Mouse (Mus musculus): ENCODE results near the gene Ttll7.

Ttll7 gene

GRCm38 (mm10) chr3:146851966-146852891, at the start of gene Ttll7:
Gene Ttll7, plus strand, starts transcription at chr3:146852367.
- peak; percentile 78 for DNase-seq (ENCODE audit: low spot score)

- no peak for DNase-seq (ENCODE audit: low spot score)
These were observed 39.9 kb upstream of the Ttll7 start for GRCm38 (mm10) chr3:146812041-146812878.

GRCm38 (mm10) chr3:146812901-146813393, 39.2 kb upstream of the Ttll7 start, which contains the start of gene Prkacb:
Gene Prkacb, minus strand, starts transcription at chr3:146812990.
- DNase-seq (ENCODE audit: low spot score): peak; percentile 87

GRCm38 (mm10) chr3:146813624-146814023, 38.5 kb upstream of the Ttll7 start:
- no peak for DNase-seq (ENCODE audit: low spot score)

GRCm38 (mm10) chr3:146820718-146821117, 31.4 kb upstream of the Ttll7 start:
- no peak for DNase-seq (ENCODE audit: low spot score)

- no peak for DNase-seq (ENCODE audit: low spot score)
These were observed 9.4 kb upstream of the Ttll7 start for GRCm38 (mm10) chr3:146842766-146843165.

- no peak for DNase-seq (ENCODE audit: low spot score)
These were observed 8.7 kb upstream of the Ttll7 start for GRCm38 (mm10) chr3:146843470-146843869.

- DNase-seq (ENCODE audit: low spot score): no peak
These were observed 5.9 kb upstream of the Ttll7 start for GRCm38 (mm10) chr3:146846237-146846636.

- DNase-seq (ENCODE audit: low spot score): no peak
These were observed 4.1 kb upstream of the Ttll7 start for GRCm38 (mm10) chr3:146848112-146848511.

GRCm38 (mm10) chr3:146849360-146849759, 2.8 kb upstream of the Ttll7 start:
- DNase-seq (ENCODE audit: low spot score): no peak

- no peak for DNase-seq (ENCODE audit: low spot score)
These were observed 2.4 kb downstream of the Ttll7 start for GRCm38 (mm10) chr3:146854473-146855087.

GRCm38 (mm10) chr3:146857373-146857772, 5.2 kb downstream of the Ttll7 start:
- no peak for DNase-seq (ENCODE audit: low spot score)

- no peak for DNase-seq (ENCODE audit: low spot score)
These were observed 8.1 kb downstream of the Ttll7 start for GRCm38 (mm10) chr3:146860308-146860707.

GRCm38 (mm10) chr3:146866563-146866962, 14.4 kb downstream of the Ttll7 start:
- no peak for DNase-seq (ENCODE audit: low spot score)

GRCm38 (mm10) chr3:146871954-146872353, 19.8 kb downstream of the Ttll7 start:
- DNase-seq (ENCODE audit: low spot score): no peak

GRCm38 (mm10) chr3:146875929-146876328, 23.8 kb downstream of the Ttll7 start:
- peak; percentile 40 for DNase-seq (ENCODE audit: low spot score)

GRCm38 (mm10) chr3:146893931-146894330, 41.8 kb downstream of the Ttll7 start:
- DNase-seq (ENCODE audit: low spot score): no peak

- no peak for DNase-seq (ENCODE audit: low spot score)
These were observed 44.4 kb downstream of the Ttll7 start for GRCm38 (mm10) chr3:146896581-146896980.

- DNase-seq (ENCODE audit: low spot score): no peak
These were observed 47.9 kb downstream of the Ttll7 start for GRCm38 (mm10) chr3:146900094-146900493.

GRCm38 (mm10) chr3:146901729-146902128, 49.6 kb downstream of the Ttll7 start:
- DNase-seq (ENCODE audit: low spot score): no peak

- no peak for DNase-seq (ENCODE audit: low spot score)
These were observed 53.4 kb downstream of the Ttll7 start for GRCm38 (mm10) chr3:146905606-146906005.

GRCm38 (mm10) chr3:146908922-146909321, 56.8 kb downstream of the Ttll7 start:
- DNase-seq (ENCODE audit: low spot score): no peak

Data from yolk sac, embryonic 10.5 days (tissue).